Mouse (Mus musculus): ENCODE results near the gene Col1a1.

The Col1a1 gene

DNA sequence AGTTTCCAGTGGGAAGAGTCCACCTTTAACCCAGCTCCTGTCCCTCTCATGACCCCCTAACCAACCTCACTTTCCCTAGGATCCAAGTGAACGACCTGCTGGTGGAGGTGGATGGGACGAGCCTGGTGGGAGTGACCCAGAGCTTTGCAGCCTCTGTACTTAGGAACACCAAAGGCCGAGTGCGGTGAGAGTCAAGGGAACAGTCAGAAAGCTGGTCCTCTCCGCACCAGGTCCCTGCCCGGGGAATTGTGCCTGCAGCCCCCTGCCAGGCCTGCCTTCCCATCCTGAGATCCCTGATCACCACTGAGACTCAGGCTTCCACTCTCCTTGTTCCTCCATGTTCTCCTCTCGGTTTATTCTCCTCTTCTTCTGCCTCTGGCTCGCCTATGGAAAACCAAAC lies 64.1 kb downstream of the Col1a1 start:
- DNase-seq, result no peak

DNA sequence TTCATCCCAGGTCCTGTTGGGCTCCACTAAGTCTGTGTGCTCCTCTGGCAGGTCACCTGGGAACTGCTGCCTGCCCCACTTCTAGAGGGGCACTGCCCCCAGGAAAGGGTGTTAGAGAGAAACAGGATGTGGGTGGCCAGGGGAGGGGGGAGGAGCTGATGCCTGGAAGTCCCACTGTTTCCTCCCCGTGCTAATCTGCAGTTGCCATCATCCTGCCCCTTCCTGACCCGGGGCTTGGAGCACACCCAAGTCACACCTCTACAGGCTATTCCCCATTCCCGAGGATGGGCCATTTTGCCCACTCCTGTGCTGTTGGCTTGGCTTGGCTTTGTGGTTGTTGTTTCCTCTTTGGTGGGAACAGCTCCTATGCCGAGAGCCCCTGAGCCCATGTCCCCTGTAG lies 64.5 kb downstream of the Col1a1 start:
- no peak for DNase-seq

DNA sequence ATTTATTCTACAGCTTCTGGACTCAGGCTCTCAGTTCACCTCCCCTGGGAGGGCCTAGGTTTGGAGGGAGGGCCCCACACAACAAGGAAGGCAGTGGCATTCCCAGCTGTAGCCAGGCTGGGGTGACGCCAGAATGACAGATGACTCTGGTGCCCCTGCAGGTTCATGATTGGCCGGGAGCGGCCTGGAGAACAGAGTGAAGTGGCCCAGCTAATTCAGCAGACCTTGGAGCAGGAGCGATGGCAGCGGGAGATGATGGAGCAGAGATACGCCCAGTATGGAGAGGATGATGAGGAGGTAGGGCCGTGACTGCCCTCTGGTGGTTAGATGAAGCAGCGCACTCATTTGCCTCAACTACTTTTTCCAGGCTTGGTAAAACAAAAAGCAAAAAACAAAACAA lies 65.0 kb downstream of the Col1a1 start:
- DNase-seq, result peak; percentile 75

DNA sequence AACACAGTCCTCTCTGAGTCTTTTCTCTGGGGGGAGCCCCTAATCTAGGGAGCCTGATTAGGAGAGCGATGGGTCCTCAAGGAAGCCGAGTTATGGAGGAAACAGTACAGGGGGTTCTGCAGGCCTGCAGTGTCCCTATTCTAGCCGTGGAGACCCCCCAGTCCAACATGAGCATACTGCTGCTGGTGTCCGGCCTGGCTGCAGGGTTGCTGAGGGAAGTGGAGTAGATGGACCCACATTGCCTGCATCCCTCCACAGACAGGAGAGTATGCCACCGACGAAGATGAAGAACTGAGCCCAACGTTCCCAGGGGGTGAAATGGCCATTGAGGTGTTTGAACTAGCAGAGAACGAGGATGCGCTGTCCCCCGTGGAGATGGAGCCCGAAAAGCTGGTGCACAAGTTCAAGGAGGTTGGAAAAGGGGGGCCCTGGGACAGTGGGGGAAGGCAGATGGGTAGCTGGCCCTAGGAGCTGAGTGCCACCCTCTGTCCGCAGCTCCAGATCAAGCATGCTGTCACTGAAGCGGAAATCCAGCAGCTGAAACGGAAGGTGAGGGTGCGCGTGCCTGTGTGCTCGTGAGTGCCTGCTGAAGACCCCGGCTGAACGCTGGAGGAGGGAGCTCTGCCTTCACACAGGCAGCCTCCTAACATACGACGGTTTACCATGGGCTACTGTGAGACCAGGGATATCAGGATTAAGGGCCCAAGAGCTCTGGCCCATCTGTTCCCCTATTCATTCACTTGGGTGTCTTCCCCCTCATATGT lies 65.7 kb downstream of the Col1a1 start:
- no peak for DNase-seq
